ENCODE assay signal across 12 mouse cellular contexts in the genomic region with DNA sequence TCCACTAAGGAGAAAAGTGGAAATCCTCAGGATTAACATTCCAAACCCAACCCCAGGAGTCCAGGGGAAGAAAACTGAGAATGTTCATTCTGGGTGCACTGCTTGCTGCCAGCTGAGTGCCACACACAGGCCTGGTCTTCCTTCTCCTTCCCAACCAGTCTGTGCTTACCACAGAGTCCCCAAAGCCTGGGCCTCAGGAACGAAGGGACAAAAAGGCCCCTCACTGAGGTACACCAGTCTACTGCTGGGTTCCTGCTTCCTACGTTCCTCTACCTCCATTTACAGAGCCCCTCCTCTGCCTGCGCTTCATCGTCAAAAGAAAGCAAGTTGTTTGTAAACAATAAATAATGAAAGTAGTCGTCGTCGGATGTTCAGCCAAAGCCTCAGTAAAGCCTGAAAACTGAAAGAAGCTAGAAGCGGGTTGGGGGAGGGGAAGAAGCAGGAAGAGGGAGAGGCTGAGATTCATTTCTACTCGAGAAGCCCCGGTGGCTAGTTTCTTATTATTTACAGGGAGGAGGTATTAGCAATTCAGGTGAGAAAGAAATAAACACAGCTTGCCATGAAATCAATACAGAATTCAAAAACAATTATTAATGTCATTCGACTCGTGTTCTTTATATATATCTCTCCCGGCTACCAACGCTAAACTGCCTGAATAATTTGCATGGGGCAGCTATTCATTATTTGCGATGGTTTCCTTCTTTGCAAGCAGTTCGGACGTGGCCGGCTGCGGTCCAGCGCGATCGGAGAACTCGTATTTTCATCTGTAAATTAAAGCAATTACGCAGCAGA. TPM values are rescaled to one million over a fixed set of nuclear protein-coding genes. Genes with fewer than 3 reads are reported as not detected.
DNase-seq lines count a peak whose midpoint lies in the region; ATAC-seq lines count a peak whose summit lies in the region.
"Had no signal": no experiment of that assay in that cellular context is flagged by ENCODE, and none has a peak within 500 bp of the region (broad histone marks: within the 10 kb centered on the region; RNA-seq: fewer than 3 reads in every experiment).

No protein-coding gene starts in this region.

- H3K36me3 ChIP-seq in forebrain, embryonic 11.5 days (ENCODE audit: control insufficient read depth, insufficient read depth, low read length) = no peaks in the 10 kb centered on the region
- H3K36me3 ChIP-seq in forebrain, embryonic 15.5 days = no peaks in the 10 kb centered on the region
- H3K36me3 ChIP-seq in lung, embryonic 16.5 days (ENCODE audit: control insufficient read depth, insufficient read depth, low read length) = no peaks in the 10 kb centered on the region
- no peaks in the 10 kb centered on the region for H3K36me3 ChIP-seq in limb, embryonic 11.5 days (ENCODE audit: control insufficient read depth, insufficient read depth, low read length)
- H3K36me3 ChIP-seq in stomach, embryonic 15.5 days = no peaks in the 10 kb centered on the region

- H3K4me2 ChIP-seq in forebrain, embryonic 11.5 days (ENCODE audit: low read depth, low read length, severe bottlenecking) = 0 out of 2 replicates have a peak overlapping the region, but pooled peaks have one; percentile 2
- H3K4me2 ChIP-seq in forebrain, embryonic 15.5 days (replicated peaks) = no peak overlapping the region
- peak overlapping the region; percentile 32; the same call in 1 of the 2 replicates for H3K4me2 ChIP-seq in lung, embryonic 16.5 days (ENCODE audit: low read depth, low read length)
- no peak overlapping the region for H3K4me2 ChIP-seq in limb, embryonic 11.5 days (ENCODE audit: low read depth, severe bottlenecking)
- peak overlapping the region; percentile 39 for H3K4me2 ChIP-seq in stomach, embryonic 15.5 days

- no peak for DNase-seq in forebrain, embryonic 11.5 days (ENCODE audit: low spot score)
- DNase-seq in lung, postnatal 36 days = no peak
- DNase-seq in limb, embryonic 11.5 days (ENCODE audit: low spot score) = peak; percentile 31
- DNase-seq in cerebellum, postnatal 14 days = no peak
- DNase-seq in kidney, postnatal 25 days = no peak
- DNase-seq: lung, postnatal 10 days; thymus, postnatal 4 days had no signal

- no peak overlapping the region for H3K4me3 ChIP-seq in forebrain, embryonic 11.5 days (ENCODE audit: low read depth, low read length)
- H3K4me3 ChIP-seq in forebrain, embryonic 15.5 days = no peak overlapping the region
- peak overlapping the region; percentile 24 for H3K4me3 ChIP-seq in lung, embryonic 16.5 days (ENCODE audit: low read length)
- no peak overlapping the region for H3K4me3 ChIP-seq in limb, embryonic 11.5 days (ENCODE audit: low read depth, low read length)
- peak overlapping the region; percentile 16; the same call in 1 of the 2 replicates for H3K4me3 ChIP-seq in stomach, embryonic 15.5 days (replicated peaks)

- WGBS in forebrain, embryonic 11.5 days = 2% methylated on average over 24 of the region's 24 CpGs
- WGBS in forebrain, embryonic 15.5 days = 1% methylated on average over 24 of the region's 24 CpGs
- 3% methylated on average over 24 of the region's 24 CpGs for WGBS in lung, embryonic 16.5 days
- 2% methylated on average over 24 of the region's 24 CpGs for WGBS in limb, embryonic 11.5 days
- WGBS in stomach, embryonic 15.5 days = 4% methylated on average over 24 of the region's 24 CpGs

- peaks cover 18% of the 10 kb centered on the region; the same call in 1 of the 2 replicates for H3K4me1 ChIP-seq in forebrain, embryonic 11.5 days (replicated peaks; ENCODE audit: control insufficient read depth, insufficient read depth, low read length)
- H3K4me1 ChIP-seq in forebrain, embryonic 15.5 days = peaks cover 35% of the 10 kb centered on the region
- H3K4me1 ChIP-seq in lung, embryonic 16.5 days (replicated peaks; ENCODE audit: control insufficient read depth, insufficient read depth, low read length) = peaks cover 4% of the 10 kb centered on the region
- H3K4me1 ChIP-seq in limb, embryonic 11.5 days (ENCODE audit: control insufficient read depth, insufficient read depth, low read length) = peaks cover 14% of the 10 kb centered on the region
- H3K4me1 ChIP-seq in stomach, embryonic 15.5 days = peaks cover 25% of the 10 kb centered on the region

- no peak overlapping the region for H3K27ac ChIP-seq in forebrain, embryonic 11.5 days (ENCODE audit: low read depth, low read length)
- no peak overlapping the region for H3K27ac ChIP-seq in forebrain, embryonic 15.5 days (replicated peaks)
- no peak overlapping the region for H3K27ac ChIP-seq in lung, embryonic 16.5 days (ENCODE audit: low read length)
- no peak overlapping the region for H3K27ac ChIP-seq in limb, embryonic 11.5 days (replicated peaks; ENCODE audit: low read depth, low read length)
- H3K27ac ChIP-seq in stomach, embryonic 15.5 days = no peak overlapping the region

- peaks cover 99% of the 10 kb centered on the region for H3K27me3 ChIP-seq in forebrain, embryonic 11.5 days (ENCODE audit: control insufficient read depth, insufficient read depth, low read length)
- H3K27me3 ChIP-seq in forebrain, embryonic 15.5 days = peaks cover 97% of the 10 kb centered on the region
- H3K27me3 ChIP-seq in lung, embryonic 16.5 days (ENCODE audit: control insufficient read depth, insufficient read depth, low read depth, low read length) = peaks cover 95% of the 10 kb centered on the region
- H3K27me3 ChIP-seq in limb, embryonic 11.5 days (ENCODE audit: control insufficient read depth, insufficient read depth, low read length) = peaks cover 94% of the 10 kb centered on the region
- H3K27me3 ChIP-seq in stomach, embryonic 15.5 days (replicated peaks) = peaks cover 98% of the 10 kb centered on the region

- no peaks in the 10 kb centered on the region for H3K9me3 ChIP-seq in forebrain, embryonic 11.5 days (ENCODE audit: control insufficient read depth, low read length)
- H3K9me3 ChIP-seq in forebrain, embryonic 15.5 days = no peaks in the 10 kb centered on the region
- no peaks in the 10 kb centered on the region for H3K9me3 ChIP-seq in lung, embryonic 16.5 days (ENCODE audit: control insufficient read depth, low read length)
- no peaks in the 10 kb centered on the region for H3K9me3 ChIP-seq in limb, embryonic 11.5 days (ENCODE audit: control insufficient read depth, low read length)
- H3K9me3 ChIP-seq in stomach, embryonic 15.5 days = no peaks in the 10 kb centered on the region

- no peak overlapping the region for H3K9ac ChIP-seq in forebrain, embryonic 11.5 days (ENCODE audit: low read length)
- no peak overlapping the region for H3K9ac ChIP-seq in forebrain, embryonic 15.5 days (replicated peaks)
- H3K9ac ChIP-seq in lung, embryonic 16.5 days (ENCODE audit: low read length) = no peak overlapping the region
- H3K9ac ChIP-seq in limb, embryonic 11.5 days (ENCODE audit: low read length) = no peak overlapping the region
- no peak overlapping the region for H3K9ac ChIP-seq in stomach, embryonic 15.5 days

- no peak for ATAC-seq in forebrain, embryonic 11.5 days (replicated peaks; ENCODE audit: low FRiP score)
- no peak for ATAC-seq in forebrain, embryonic 15.5 days (replicated peaks)
- ATAC-seq in lung, embryonic 16.5 days (ENCODE audit: low read depth) = no peak
- ATAC-seq in limb, embryonic 11.5 days (ENCODE audit: insufficient number of reproducible peaks, low FRiP score, low TSS enrichment, low read depth) = no peak
- no peak for ATAC-seq in stomach, embryonic 15.5 days (ENCODE audit: insufficient read depth, low FRiP score, low read depth)
- ATAC-seq: inflammation-experienced regulatory T-cells, adult 6 months had no signal

RNA-seq across cellular contexts. Expression of gene Irx4, which starts 2.3 kb away (rescaled TPM):
- polyA plus RNA-seq in forebrain, embryonic 11.5 days (2014; fragmentation: Nextera tagmentation; extraction: Ambion mirVana) = 1.2 and 1.8 TPM in 2 replicates
- polyA plus RNA-seq in forebrain, embryonic 15.5 days (2015; fragmentation: Nextera tagmentation; extraction: Ambion mirVana) = 0.09 TPM in 1 of 2 replicates, not detected in the other
- polyA plus RNA-seq in lung, embryonic 16.5 days (2015; fragmentation: Nextera tagmentation; extraction: Ambion mirVana) = 0.20 TPM in 1 of 2 replicates, not detected in the other
- 2.8 and 3.1 TPM in 2 replicates for polyA plus RNA-seq in limb, embryonic 11.5 days (2014; fragmentation: Nextera tagmentation; extraction: Ambion mirVana)
- polyA plus RNA-seq in stomach, embryonic 15.5 days (2015; fragmentation: Nextera tagmentation; extraction: Ambion mirVana) = 0.12 and 0.19 TPM in 2 replicates
- polyA plus RNA-seq: cortical plate, adult 2 months; inflammation-experienced regulatory T-cells, adult 6 months had no signal

Comparison
In these comparisons a context has a peak if more than half of its experiments do, and no peak if none do; other contexts are left out.
1. H3K4me2 ChIP-seq: peak in forebrain, embryonic 11.5 days (single experiment), lung, embryonic 16.5 days (single experiment) and stomach, embryonic 15.5 days (single experiment); none in forebrain, embryonic 15.5 days (single experiment) and limb, embryonic 11.5 days (single experiment).
2. H3K4me3 ChIP-seq: peak in lung, embryonic 16.5 days (single experiment) and stomach, embryonic 15.5 days (single experiment); none in forebrain, embryonic 11.5 days (single experiment), forebrain, embryonic 15.5 days (single experiment) and limb, embryonic 11.5 days (single experiment).